Mouse (Mus musculus): ENCODE data around the gene Nt5e.

GRCm38 (mm10) chr9:88367751-88368150, 40.8 kb downstream of the Nt5e start:
- TF ChIP-seq ZNF384 (IDR thresholded peaks at IDR 0.05; ENCODE audit: low read depth, low read length): no peak
- TF ChIP-seq SMC3 (IDR thresholded peaks at IDR 0.05; ENCODE audit: low read depth, low read length): no peak
- no peak for TF ChIP-seq POLR2A (IDR thresholded peaks at IDR 0.05; ENCODE audit: low read depth, low read length)
- no peak for TF ChIP-seq JUND (conservative IDR thresholded peaks at IDR 0.05; ENCODE audit: low read depth, low read length)
- TF ChIP-seq RCOR1 (conservative IDR thresholded peaks at IDR 0.05; ENCODE audit: low read depth, low read length): no peak
- no peak for TF ChIP-seq CTCF (conservative IDR thresholded peaks at IDR 0.05 in 1 of 2, IDR thresholded peaks at IDR 0.05 in 1 of 2; ENCODE audit: low read depth in 2 of 2, low read length in 2 of 2)
- no peak for TF ChIP-seq TBP (conservative IDR thresholded peaks at IDR 0.05; ENCODE audit: low read depth, low read length)
- TF ChIP-seq BHLHE40 (IDR thresholded peaks at IDR 0.05; ENCODE audit: low read depth, low read length): no peak
- no peak for TF ChIP-seq ETS1 (conservative IDR thresholded peaks at IDR 0.05; ENCODE audit: low read depth, low read length)
- TF ChIP-seq NELFE (IDR thresholded peaks at IDR 0.05; ENCODE audit: low read depth, low read length): no peak
- TF ChIP-seq ZKSCAN1 (IDR thresholded peaks at IDR 0.05; ENCODE audit: borderline replicate concordance, low read depth, low read length): no peak
- TF ChIP-seq POLR2AphosphoS2 (IDR thresholded peaks at IDR 0.05; ENCODE audit: low read depth, low read length): no peak
- no peak for TF ChIP-seq HCFC1 (IDR thresholded peaks at IDR 0.05; ENCODE audit: low read depth, low read length)
- no peak for TF ChIP-seq ELF1 (IDR thresholded peaks at IDR 0.05; ENCODE audit: low read depth, low read length)
